Mouse (Mus musculus) forebrain, embryonic 16.5 days (tissue): Measurements from ENCODE around the gene Mgat5. TPM values are rescaled to one million over a fixed set of nuclear protein-coding genes. Genes with fewer than 3 reads are reported as not detected.

ENCODE experiments used
- ATAC-seq: fragments of 200-750 bp; cut with Nextera tagmentation; 2 replicates; pipeline ENCODE4 v1.8.0; 2017; ENCODE audit warnings: mild to moderate bottlenecking, moderate library complexity
- H3K27ac ChIP-seq: fragments of 300-500 bp; sonication (generic); 2 replicates; pipeline ENCODE4 v1.5.1; 2014; ENCODE audit warnings: low read length, control low read depth
- H3K27me3 ChIP-seq: fragments of 300-500 bp; sonication (generic); replicated peaks from 2 replicates; pipeline ENCODE4 v1.6.1; 2014; ENCODE audit warnings: low read length; ENCODE audit not compliant: control insufficient read depth, insufficient read depth
- H3K36me3 ChIP-seq: fragments of 300-500 bp; sonication (generic); 2 replicates; pipeline ENCODE4 v1.6.1; 2014; ENCODE audit not compliant: control insufficient read depth, insufficient read depth
- H3K4me1 ChIP-seq: fragments of 300-500 bp; sonication (generic); replicated peaks from 2 replicates; pipeline ENCODE4 v1.6.1; 2014; ENCODE audit warnings: low read length; ENCODE audit not compliant: control insufficient read depth, insufficient read depth
- H3K4me2 ChIP-seq: fragments of 300-500 bp; sonication (generic); 2 replicates; pipeline ENCODE4 v1.6.1; 2014; ENCODE audit warnings: mild to moderate bottlenecking, low read length, control low read depth
- H3K4me3 ChIP-seq: fragments of 300-500 bp; sonication (generic); replicated peaks from 2 replicates; pipeline ENCODE4 v1.5.1; 2014; ENCODE audit warnings: mild to moderate bottlenecking, low read length, control low read depth
- H3K9ac ChIP-seq: fragments of 300-500 bp; sonication (generic); replicated peaks from 2 replicates; pipeline ENCODE4 v1.6.1; 2014; ENCODE audit warnings: low read depth, low read length, control low read depth
- H3K9me3 ChIP-seq: fragments of 300-500 bp; sonication (generic); 2 replicates; pipeline ENCODE4 v1.6.1; 2016; ENCODE audit warnings: low read length; ENCODE audit not compliant: control insufficient read depth
- WGBS: fragments of 180-500 bp; shearing (Covaris S2); extraction: QIAGEN DNeasy Blood & Tissue Kit; methylation state at CpG from one replicate; pipeline ENCODE4 v1.1.7; 2014; 5-methylcytosine and 5-hydroxymethylcytosine counted together
- polyA plus RNA-seq: library from polyadenylated mRNA; unstranded; fragments of >200 nt; fragmentation: Nextera tagmentation; extraction: Ambion mirVana; gene quantifications from 2 replicates; pipeline ENCODE4 v1.2.1, GENCODE M21; 2015

Gene Mgat5
- polyA plus RNA-seq, 1 experiment from 2014 or later: 14.8 TPM

- Histone ChIP-seq H3K27me3 (no peaks in the 10 kb centered on the region), H3K9me3 (no peaks in the 10 kb centered on the region), H3K27ac (no peak overlapping the region), H3K4me2 (no peak overlapping the region), H3K4me3 (no peak overlapping the region), H3K36me3 (no peaks in the 10 kb centered on the region), H3K9ac (no peak overlapping the region), H3K4me1 (peaks cover 4% of the 10 kb centered on the region)
- ATAC-seq: no peak
- WGBS: 92% methylated on average over 11 of the region's 11 CpGs
These were observed 39.4 kb downstream of the Mgat5 start for GRCm38 (mm10) chr1:127244054-127244770.

DNA sequence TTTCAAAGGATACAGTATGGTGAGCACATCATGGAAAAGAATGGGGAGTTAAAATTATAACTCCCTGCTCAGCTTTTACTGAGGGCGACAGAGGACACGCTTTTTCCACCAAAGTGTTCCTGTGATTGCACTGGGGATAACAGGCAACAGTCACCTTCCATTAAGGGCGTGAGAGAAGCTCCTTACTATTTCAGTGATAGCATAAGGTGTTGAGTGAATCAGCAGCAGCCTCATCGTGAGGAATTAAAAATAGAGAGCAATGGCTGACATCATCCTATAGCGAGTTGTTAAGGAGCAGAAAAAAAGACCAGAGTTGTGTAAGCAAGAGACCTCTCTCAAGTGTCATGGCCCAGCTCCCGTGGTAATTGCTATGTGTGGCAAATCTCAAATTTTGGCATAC, 41.3 kb downstream of the Mgat5 start:
- H3K9ac ChIP-seq: no peak overlapping the region
- H3K4me2 ChIP-seq: no peak overlapping the region
- no peak overlapping the region for H3K4me3 ChIP-seq
- H3K27me3 ChIP-seq: no peaks in the 10 kb centered on the region
- no peak for ATAC-seq
- 82% methylated on average over 6 of the region's 6 CpGs for WGBS
- H3K27ac ChIP-seq: no peak overlapping the region
- no peaks in the 10 kb centered on the region for H3K36me3 ChIP-seq
- H3K4me1 ChIP-seq: no peaks in the 10 kb centered on the region
- H3K9me3 ChIP-seq: no peaks in the 10 kb centered on the region

GRCm38 (mm10) chr1:127248433-127248832, 43.6 kb downstream of the Mgat5 start:
- Histone ChIP-seq H3K9ac (no peak overlapping the region), H3K4me1 (no peaks in the 10 kb centered on the region), H3K27me3 (no peaks in the 10 kb centered on the region), H3K36me3 (no peaks in the 10 kb centered on the region), H3K4me3 (no peak overlapping the region), H3K9me3 (no peaks in the 10 kb centered on the region), H3K4me2 (no peak overlapping the region), H3K27ac (no peak overlapping the region)
- 79% methylated on average over 1 of the region's 1 CpGs for WGBS
- ATAC-seq: no peak

DNA sequence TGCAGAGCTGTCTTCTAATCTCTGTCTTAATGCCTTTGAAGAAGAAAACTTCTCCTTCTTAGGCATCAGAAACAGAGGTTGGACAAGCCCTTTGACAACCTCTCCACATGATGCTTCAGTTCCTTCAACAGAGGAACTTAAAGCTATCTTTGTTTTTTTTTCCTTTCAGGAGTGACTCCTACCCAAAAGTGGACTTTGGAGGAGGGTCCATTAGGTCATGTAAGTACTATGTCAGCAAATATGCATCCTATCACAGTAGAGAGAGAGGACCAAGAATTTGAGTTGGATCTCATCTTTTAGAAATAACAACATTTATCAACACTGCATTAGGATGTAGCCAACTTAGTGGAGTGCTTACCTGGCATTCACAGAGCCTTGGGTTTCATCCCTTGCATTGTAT, 44.8 kb downstream of the Mgat5 start:
- ATAC-seq: no peak
- Histone ChIP-seq H3K4me1 (no peaks in the 10 kb centered on the region), H3K36me3 (no peaks in the 10 kb centered on the region), H3K9ac (no peak overlapping the region), H3K27ac (no peak overlapping the region), H3K4me2 (no peak overlapping the region), H3K4me3 (no peak overlapping the region), H3K9me3 (no peaks in the 10 kb centered on the region), H3K27me3 (no peaks in the 10 kb centered on the region)

- Histone ChIP-seq H3K4me3 (no peak overlapping the region), H3K9ac (no peak overlapping the region), H3K27me3 (no peaks in the 10 kb centered on the region), H3K9me3 (no peaks in the 10 kb centered on the region), H3K4me1 (no peaks in the 10 kb centered on the region), H3K36me3 (no peaks in the 10 kb centered on the region), H3K27ac (no peak overlapping the region), H3K4me2 (no peak overlapping the region)
- ATAC-seq: no peak
These were observed 45.5 kb downstream of the Mgat5 start for GRCm38 (mm10) chr1:127250313-127250712.

DNA sequence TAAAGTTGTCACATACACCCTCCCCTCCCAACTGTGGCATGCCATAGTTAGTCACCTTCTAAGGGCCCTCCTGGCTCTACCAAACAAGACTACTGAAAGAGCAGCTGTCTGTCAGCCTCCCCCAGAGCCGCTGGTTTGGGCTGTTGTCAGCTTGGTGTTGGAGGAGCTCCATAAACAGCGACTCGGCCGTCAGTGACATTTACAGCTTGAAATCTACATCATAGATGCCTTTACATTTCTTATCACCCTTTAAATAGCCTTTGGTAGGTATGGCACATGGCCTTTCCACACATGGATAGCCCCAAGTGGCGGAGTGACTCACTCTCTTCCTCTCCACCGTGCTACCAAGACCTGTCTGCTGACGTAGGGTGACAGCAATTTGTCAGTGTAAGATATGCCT, 46.9 kb downstream of the Mgat5 start:
- Histone ChIP-seq H3K4me1 (no peaks in the 10 kb centered on the region), H3K27me3 (no peaks in the 10 kb centered on the region), H3K9me3 (no peaks in the 10 kb centered on the region), H3K4me2 (no peak overlapping the region), H3K36me3 (no peaks in the 10 kb centered on the region), H3K4me3 (no peak overlapping the region), H3K9ac (no peak overlapping the region), H3K27ac (no peak overlapping the region)
- ATAC-seq: no peak
- WGBS: 97% methylated on average over 7 of the region's 7 CpGs

DNA sequence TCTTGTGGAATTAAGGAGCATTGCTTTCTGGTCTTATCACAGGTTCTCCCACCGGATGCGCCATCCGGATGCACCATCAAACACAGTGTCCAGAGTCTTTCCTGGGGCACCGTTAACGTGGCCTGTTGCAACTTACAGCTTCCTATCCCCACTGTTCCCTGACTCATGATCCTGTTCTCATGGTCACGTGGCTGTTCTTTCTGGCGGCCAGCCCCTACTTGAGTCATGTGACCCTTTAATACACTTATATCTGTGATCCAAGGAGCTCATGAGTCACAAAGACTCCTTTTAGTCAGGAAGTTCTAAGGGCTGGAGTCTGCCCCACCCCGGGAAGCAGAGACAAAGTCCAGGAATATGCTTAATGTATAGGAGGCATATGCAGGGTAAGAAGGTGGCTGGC, 52.2 kb downstream of the Mgat5 start:
- Histone ChIP-seq H3K4me3 (no peak overlapping the region), H3K27ac (no peak overlapping the region), H3K9ac (no peak overlapping the region), H3K9me3 (no peaks in the 10 kb centered on the region), H3K27me3 (no peaks in the 10 kb centered on the region), H3K4me2 (no peak overlapping the region), H3K4me1 (peaks cover 3% of the 10 kb centered on the region; the same call in 1 of the 2 replicates), H3K36me3 (no peaks in the 10 kb centered on the region)
- no peak for ATAC-seq
- WGBS: 94% methylated on average over 8 of the region's 8 CpGs

- WGBS: 91% methylated on average over 4 of the region's 4 CpGs
- Histone ChIP-seq H3K4me1 (peaks cover 7% of the 10 kb centered on the region; the same call in 1 of the 2 replicates), H3K4me3 (no peak overlapping the region), H3K36me3 (no peaks in the 10 kb centered on the region), H3K4me2 (no peak overlapping the region), H3K9me3 (no peaks in the 10 kb centered on the region), H3K27ac (no peak overlapping the region), H3K9ac (no peak overlapping the region), H3K27me3 (no peaks in the 10 kb centered on the region)
- ATAC-seq: no peak
These were observed 54.9 kb downstream of the Mgat5 start for GRCm38 (mm10) chr1:127259669-127260068.

- peaks cover 7% of the 10 kb centered on the region; the same call in 1 of the 2 replicates for H3K4me1 ChIP-seq
- ATAC-seq: no peak
- no peak overlapping the region for H3K4me3 ChIP-seq
- WGBS: 46% methylated on average over 6 of the region's 6 CpGs
- no peak overlapping the region for H3K4me2 ChIP-seq
- H3K36me3 ChIP-seq: no peaks in the 10 kb centered on the region
- H3K9me3 ChIP-seq: no peaks in the 10 kb centered on the region
- H3K9ac ChIP-seq: no peak overlapping the region
- H3K27me3 ChIP-seq: no peaks in the 10 kb centered on the region
- no peak overlapping the region for H3K27ac ChIP-seq
These were observed 56.2 kb downstream of the Mgat5 start for GRCm38 (mm10) chr1:127260969-127261368.
